Mouse (Mus musculus): ENCODE measurements at regions not wholly inside any gene's neighbourhood (a gene's known extent, or its start where the extent isn't known, plus 50 kb on each side); places are given as distances from the start of the nearest gene placed in this dataset.

GRCm38 (mm10) chr3:115596523-115596922 is 118.3 kb downstream of the S1pr1 start:
- no peak for DNase-seq (ENCODE audit: low spot score)

GRCm38 (mm10) chr3:115590716-115591115 is 124.2 kb downstream of the S1pr1 start:
- DNase-seq (ENCODE audit: low spot score) = no peak

- DNase-seq (ENCODE audit: low spot score) = no peak
These were observed 126.3 kb downstream of the S1pr1 start for GRCm38 (mm10) chr3:115588585-115588984.

GRCm38 (mm10) chr3:115580131-115580932 is 134.5 kb downstream of the S1pr1 start:
- peak; percentile 19 for DNase-seq (ENCODE audit: low spot score)

GRCm38 (mm10) chr3:115575371-115575770 is 139.5 kb downstream of the S1pr1 start:
- no peak for DNase-seq (ENCODE audit: low spot score)

GRCm38 (mm10) chr3:115562735-115563134 is 152.1 kb downstream of the S1pr1 start:
- no peak for DNase-seq (ENCODE audit: low spot score)

- DNase-seq (ENCODE audit: low spot score) = no peak
These were observed 159.8 kb downstream of the S1pr1 start for GRCm38 (mm10) chr3:115554809-115555708.

GRCm38 (mm10) chr3:115553848-115554515 is 160.9 kb downstream of the S1pr1 start:
- DNase-seq (ENCODE audit: low spot score) = no peak

GRCm38 (mm10) chr3:115541789-115542188 is 173.1 kb downstream of the S1pr1 start:
- peak; percentile 36 for DNase-seq (ENCODE audit: low spot score)

- DNase-seq (ENCODE audit: low spot score) = no peak
These were observed 176.5 kb downstream of the S1pr1 start for GRCm38 (mm10) chr3:115538355-115538754.

GRCm38 (mm10) chr3:115532141-115532735 is 182.6 kb downstream of the S1pr1 start:
- DNase-seq (ENCODE audit: low spot score) = no peak

- DNase-seq (ENCODE audit: low spot score) = no peak
These were observed 184.4 kb downstream of the S1pr1 start for GRCm38 (mm10) chr3:115530441-115530840.

- DNase-seq (ENCODE audit: low spot score) = no peak
These were observed 185.0 kb downstream of the S1pr1 start for GRCm38 (mm10) chr3:115529918-115530317.

GRCm38 (mm10) chr3:115523515-115523914 is 191.4 kb downstream of the S1pr1 start:
- no peak for DNase-seq (ENCODE audit: low spot score)

- no peak for DNase-seq (ENCODE audit: low spot score)
These were observed 199.2 kb downstream of the S1pr1 start for GRCm38 (mm10) chr3:115515645-115516044.

- DNase-seq (ENCODE audit: low spot score) = no peak
These were observed 205.2 kb downstream of the S1pr1 start for GRCm38 (mm10) chr3:115509658-115510057.

GRCm38 (mm10) chr3:115497420-115497819 is 217.5 kb downstream of the S1pr1 start:
- DNase-seq (ENCODE audit: low spot score) = no peak

- DNase-seq (ENCODE audit: low spot score) = peak; percentile 22
These were observed 218.8 kb downstream of the S1pr1 start for GRCm38 (mm10) chr3:115496110-115496509.

GRCm38 (mm10) chr3:115495692-115496091 is 219.2 kb downstream of the S1pr1 start:
- DNase-seq (ENCODE audit: low spot score) = no peak

- DNase-seq (ENCODE audit: low spot score) = no peak
These were observed 245.9 kb downstream of the S1pr1 start for GRCm38 (mm10) chr3:115468980-115469379.

GRCm38 (mm10) chr3:115467850-115468249 is 247.0 kb downstream of the S1pr1 start:
- DNase-seq (ENCODE audit: low spot score) = no peak

- DNase-seq (ENCODE audit: low spot score) = no peak
These were observed 252.2 kb downstream of the S1pr1 start for GRCm38 (mm10) chr3:115462623-115463022.
